Mouse (Mus musculus) ES-E14 (cell line): Measurements from ENCODE around the gene Nid2. TPM values are rescaled to one million over a fixed set of nuclear protein-coding genes. Genes with fewer than 3 reads are reported as not detected.

Experiments used
- DNase-seq: peaks from one replicate; pipeline ENCODE4 v3.0.0-alpha.2; 2013; ENCODE audit warnings: low read depth, low spot score
- H3K27ac ChIP-seq: 2 replicates; pipeline ENCODE4 v1.5.1; 2012; ENCODE audit warnings: low read depth, mild to moderate bottlenecking, low read length, moderate library complexity, mixed read lengths; ENCODE audit not compliant: poor library complexity, insufficient read depth, severe bottlenecking
- H3K36me3 ChIP-seq: 2 replicates; pipeline ENCODE4 v1.6.1; 2012; ENCODE audit warnings: mild to moderate bottlenecking, low read length, moderate library complexity, mixed read lengths; ENCODE audit not compliant: control insufficient read depth, poor library complexity, insufficient read depth, severe bottlenecking
- H3K4me1 ChIP-seq, 2 experiments: fragments of 150-350 bp in 1 of 2; sonication (generic) in 1 of 2; 2 replicates each; pipeline ENCODE4 v1.6.1; 2012; ENCODE audit warnings: low read length in 2 of 2, mild to moderate bottlenecking in 1 of 2, mixed read lengths in 1 of 2; ENCODE audit not compliant: control insufficient read depth in 2 of 2, insufficient read depth in 2 of 2, poor library complexity in 1 of 2
- H3K4me3 ChIP-seq, 2 experiments: fragments of 150-350 bp in 1 of 2; sonication (generic) in 1 of 2; 2 replicates each; pipeline ENCODE4 v1.5.1; 2012; ENCODE audit warnings: low read length in 2 of 2, low read depth in 1 of 2, mild to moderate bottlenecking in 1 of 2, mixed read lengths in 1 of 2; ENCODE audit not compliant: insufficient read depth in 1 of 2, poor library complexity in 1 of 2, severe bottlenecking in 1 of 2
- H3K9ac ChIP-seq: 2 replicates; pipeline ENCODE4 v1.6.1; 2012; ENCODE audit warnings: low read depth, mild to moderate bottlenecking, low read length, mixed read lengths; ENCODE audit not compliant: poor library complexity, insufficient read depth, severe bottlenecking
- H3K9me3 ChIP-seq: fragments of 150-350 bp; sonication (generic); 2 replicates; pipeline ENCODE4 v1.6.1; 2012; ENCODE audit warnings: low read depth, mild to moderate bottlenecking, low read length; ENCODE audit not compliant: control insufficient read depth, insufficient read depth
- CHD2 ChIP-seq: IDR thresholded peaks from 2 replicates; pipeline ENCODE4 v1.6.1; 2014; ENCODE audit warnings: mild to moderate bottlenecking, low read depth, low read length, inconsistent platforms
- HCFC1 ChIP-seq: IDR thresholded peaks from 2 replicates; pipeline ENCODE4 v1.6.1; 2012; ENCODE audit warnings: low read length, inconsistent platforms, borderline replicate concordance; ENCODE audit not compliant: insufficient read depth
- MAFK ChIP-seq: IDR thresholded peaks from 2 replicates; pipeline ENCODE4 v1.6.1; 2014; ENCODE audit warnings: mild to moderate bottlenecking, low read depth, low read length, inconsistent platforms; ENCODE audit not compliant: insufficient read depth
- ZC3H11A ChIP-seq: IDR thresholded peaks from 2 replicates; pipeline ENCODE4 v1.6.1; 2012; ENCODE audit warnings: low read depth, mild to moderate bottlenecking, inconsistent platforms, low read length, borderline replicate concordance
- ZNF384 ChIP-seq: IDR thresholded peaks from 2 replicates; pipeline ENCODE4 v1.6.1; 2012; ENCODE audit warnings: low read depth, low read length, inconsistent platforms
- in situ Hi-C, 2 experiments: fragments of 600-800 bp; cut with MboI; formaldehyde crosslinking; loops; one replicate each; pipeline ENCODE4 v1.15.1; 2025; ENCODE audit warnings: low sequenced_read_pairs in 2 of 2, inconsistent platforms in 1 of 2; ENCODE audit not compliant: unreplicated experiment in 2 of 2
- total RNA-seq: library from RNA; depleted of rRNA; stranded (reverse); fragments of 300-350 nt; gene quantifications from 2 replicates; pipeline ENCODE4 v1.2.3, GENCODE M21; 2012

The Nid2 gene
- total RNA-seq, 1 experiment, result 399 TPM

GRCm38 (mm10) chr14:19776179-19776578 lies 25.1 kb downstream of the Nid2 start:
- Histone ChIP-seq H3K9ac (no peak overlapping the region), H3K4me3 (no peak overlapping the region), H3K9me3 (no peaks in the 10 kb centered on the region), H3K36me3 (peaks cover 66% of the 10 kb centered on the region), H3K4me1 (peaks cover 1 to 5% of the 10 kb centered on the region in 2 experiments; a peak in 1 of 4 replicates), H3K27ac (peak overlapping the region; percentile 51; the same call in 1 of the 2 replicates)
- DNase-seq, result peak; percentile 17
- in situ Hi-C loops, result no loop called here
- TF ChIP-seq CHD2 (no peak), ZC3H11A (no peak), HCFC1 (no peak), ZNF384 (no peak), MAFK (no peak)

GRCm38 (mm10) chr14:19776890-19777289 lies 25.8 kb downstream of the Nid2 start:
- H3K36me3 ChIP-seq, result peaks cover 63% of the 10 kb centered on the region
- H3K9me3 ChIP-seq, result no peaks in the 10 kb centered on the region
- in situ Hi-C loops, result no loop called here
- no peak overlapping the region for H3K9ac ChIP-seq
- 0 out of 4 replicates have a peak, but pooled peaks cover 0 to 3% of the 10 kb centered on the region in 2 experiments for H3K4me1 ChIP-seq
- H3K27ac ChIP-seq, result no peak overlapping the region; the same call in 1 of the 2 replicates
- TF ChIP-seq ZC3H11A (no peak), HCFC1 (no peak), CHD2 (peak; percentile 62; the same call in 1 of the 2 replicates), MAFK (peak; percentile 69), ZNF384 (no peak)
- DNase-seq, result peak; percentile 66
- no peak overlapping the region for H3K4me3 ChIP-seq

GRCm38 (mm10) chr14:19777365-19777764 lies 26.3 kb downstream of the Nid2 start:
- no peak for DNase-seq

DNA sequence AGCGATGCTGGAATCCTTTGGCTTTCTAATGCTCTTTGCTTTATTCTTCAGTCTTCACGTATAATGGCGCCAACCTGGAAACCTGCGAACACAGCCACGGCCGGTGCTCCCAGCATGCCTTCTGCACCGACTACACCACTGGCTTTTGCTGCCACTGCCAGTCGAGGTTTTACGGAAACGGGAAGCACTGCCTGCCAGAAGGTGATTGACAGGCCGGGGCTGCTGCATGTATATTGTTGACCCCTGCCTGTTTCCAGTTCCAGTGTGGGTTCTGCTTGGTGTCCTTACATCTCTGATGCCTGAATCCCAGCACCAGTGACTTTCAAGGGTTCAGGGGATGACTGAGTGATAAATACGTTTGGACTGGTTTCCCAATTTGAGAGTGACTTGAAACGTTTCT lies 26.9 kb downstream of the Nid2 start:
- DNase-seq, result no peak
- in situ Hi-C loops, result no loop called here
- 0 out of 4 replicates have a peak, but pooled peaks cover 0 to 3% of the 10 kb centered on the region in 2 experiments for H3K4me1 ChIP-seq
- TF ChIP-seq ZNF384 (no peak), ZC3H11A (no peak), MAFK (no peak)
- no peaks in the 10 kb centered on the region for H3K9me3 ChIP-seq
- H3K36me3 ChIP-seq, result peaks cover 62% of the 10 kb centered on the region
- H3K4me3 ChIP-seq, result no peak overlapping the region
- H3K9ac ChIP-seq, result no peak overlapping the region
- no peak overlapping the region for H3K27ac ChIP-seq

More at GRCm38 (mm10) chr14:19777365-19777764, 26.3 kb downstream of the Nid2 start:
- Histone ChIP-seq H3K36me3 (peaks cover 64% of the 10 kb centered on the region), H3K27ac (no peak overlapping the region), H3K4me1 (0 out of 4 replicates have a peak, but pooled peaks cover 0 to 3% of the 10 kb centered on the region in 2 experiments), H3K4me3 (no peak overlapping the region), H3K9ac (no peak overlapping the region), H3K9me3 (no peaks in the 10 kb centered on the region)
- TF ChIP-seq CHD2, result no peak
- TF ChIP-seq HCFC1, result no peak
- no peak for TF ChIP-seq ZNF384
- TF ChIP-seq ZC3H11A, result no peak
- no peak for TF ChIP-seq MAFK
- in situ Hi-C loops, result no loop called here
